Mouse (Mus musculus) bone marrow, adult 2 months (tissue): Measurements from ENCODE around the gene Atp5j2.

Source experiments
- CTCF ChIP-seq: fragments of 200-500 bp; IDR thresholded peaks from 2 replicates; pipeline ENCODE4 v1.5.1; 2011; ENCODE audit warnings: low read length, control low read depth; ENCODE audit not compliant: control insufficient read depth, insufficient read depth
- POLR2A ChIP-seq: fragments of 200-500 bp; IDR thresholded peaks from 2 replicates; pipeline ENCODE4 v1.6.1; 2011; ENCODE audit warnings: low read depth, mild to moderate bottlenecking, control low read depth, low read length, borderline replicate concordance; ENCODE audit not compliant: control insufficient read depth

- no peak for TF ChIP-seq CTCF
- no peak for TF ChIP-seq POLR2A
Observed at GRCm38 (mm10) chr5:145190373-145190772, 1.5 kb downstream of the Atp5j2 start.
